Mouse (Mus musculus): ENCODE results near the gene Pdxk.
A peak's percentile ranks its signal among the peaks of the same experiment; 100 is the strongest.

Gene Pdxk

GRCm38 (mm10) chr10:78458348-78459111 is 6.2 kb downstream of the Pdxk start:
- DNase-seq (ENCODE audit: low read depth, low spot score), result no peak

GRCm38 (mm10) chr10:78457495-78458347 is 7.1 kb downstream of the Pdxk start:
- DNase-seq (ENCODE audit: low read depth, low spot score), result peak; percentile 88

GRCm38 (mm10) chr10:78456696-78457095 is 8.1 kb downstream of the Pdxk start:
- no peak for DNase-seq (ENCODE audit: low read depth, low spot score)

- no peak for DNase-seq (ENCODE audit: low read depth, low spot score)
Measured at GRCm38 (mm10) chr10:78452641-78453040, 12.1 kb downstream of the Pdxk start.

GRCm38 (mm10) chr10:78450761-78451160 is 14.0 kb downstream of the Pdxk start:
- no peak for DNase-seq (ENCODE audit: low read depth, low spot score)

GRCm38 (mm10) chr10:78447396-78447795 is 17.4 kb downstream of the Pdxk start:
- no peak for DNase-seq (ENCODE audit: low read depth, low spot score)

GRCm38 (mm10) chr10:78446195-78446594 is 18.6 kb downstream of the Pdxk start:
- no peak for DNase-seq (ENCODE audit: low read depth, low spot score)

GRCm38 (mm10) chr10:78442292-78442691 is 22.5 kb downstream of the Pdxk start:
- DNase-seq (ENCODE audit: low read depth, low spot score), result no peak

- no peak for DNase-seq (ENCODE audit: low read depth, low spot score)
Measured at GRCm38 (mm10) chr10:78441606-78442005, 23.2 kb downstream of the Pdxk start.

- DNase-seq (ENCODE audit: low read depth, low spot score), result peak; percentile 28
Measured at GRCm38 (mm10) chr10:78440812-78441211, 24.0 kb downstream of the Pdxk start.

GRCm38 (mm10) chr10:78439990-78440389 is 24.8 kb downstream of the Pdxk start:
- no peak for DNase-seq (ENCODE audit: low read depth, low spot score)

- DNase-seq (ENCODE audit: low read depth, low spot score), result peak; percentile 34
Measured at GRCm38 (mm10) chr10:78439550-78439949, 25.2 kb downstream of the Pdxk start.

- DNase-seq (ENCODE audit: low read depth, low spot score), result peak; percentile 69
Measured at GRCm38 (mm10) chr10:78438094-78438493, 26.7 kb downstream of the Pdxk start.

- DNase-seq (ENCODE audit: low read depth, low spot score), result no peak
Measured at GRCm38 (mm10) chr10:78432853-78433252, 31.9 kb downstream of the Pdxk start.

- no peak for DNase-seq (ENCODE audit: low read depth, low spot score)
Measured at GRCm38 (mm10) chr10:78429776-78430175, 35.0 kb downstream of the Pdxk start.

GRCm38 (mm10) chr10:78429180-78429579 is 35.6 kb downstream of the Pdxk start:
- no peak for DNase-seq (ENCODE audit: low read depth, low spot score)

GRCm38 (mm10) chr10:78428070-78428469 is 36.7 kb downstream of the Pdxk start:
- no peak for DNase-seq (ENCODE audit: low read depth, low spot score)

- DNase-seq (ENCODE audit: low read depth, low spot score), result no peak
Measured at GRCm38 (mm10) chr10:78426117-78426735, 38.5 kb downstream of the Pdxk start.

- peak; percentile 89 for DNase-seq (ENCODE audit: low read depth, low spot score)
Measured at GRCm38 (mm10) chr10:78425181-78426041, 39.4 kb downstream of the Pdxk start, which contains the start of gene Cstb. Gene Cstb (plus strand): TSS chr10:78425669.

- DNase-seq (ENCODE audit: low read depth, low spot score), result no peak
Measured at GRCm38 (mm10) chr10:78422614-78423013, 42.2 kb downstream of the Pdxk start.

GRCm38 (mm10) chr10:78420929-78421328 is 43.8 kb downstream of the Pdxk start:
- peak; percentile 33 for DNase-seq (ENCODE audit: low read depth, low spot score)

Data from CD4-positive helper T cell, adult 2 months (primary cell).